Mouse (Mus musculus): Measurements from ENCODE around the gene Tex35.

Gene Tex35

GRCm38 (mm10) chr1:157049886-157050285 lies 58.6 kb downstream of the Tex35 start:
- no peak for DNase-seq (ENCODE audit: low spot score in 2 of 2)
